Mouse (Mus musculus): ENCODE measurements around the gene Itpripl1. TPM values are rescaled to one million over a fixed set of nuclear protein-coding genes. Genes with fewer than 3 reads are reported as not detected.

The Itpripl1 gene
- total RNA-seq (2012; rRNA removed) (27.5 and 30.6 TPM in 2 replicates), total RNA-seq (2014; rRNA removed) (15.8 and 19.7 TPM in 2 replicates), polyA plus RNA-seq (2012; ENCODE audit: insufficient read length, low read depth) (21.4 and 23.4 TPM in 2 replicates)

DNA sequence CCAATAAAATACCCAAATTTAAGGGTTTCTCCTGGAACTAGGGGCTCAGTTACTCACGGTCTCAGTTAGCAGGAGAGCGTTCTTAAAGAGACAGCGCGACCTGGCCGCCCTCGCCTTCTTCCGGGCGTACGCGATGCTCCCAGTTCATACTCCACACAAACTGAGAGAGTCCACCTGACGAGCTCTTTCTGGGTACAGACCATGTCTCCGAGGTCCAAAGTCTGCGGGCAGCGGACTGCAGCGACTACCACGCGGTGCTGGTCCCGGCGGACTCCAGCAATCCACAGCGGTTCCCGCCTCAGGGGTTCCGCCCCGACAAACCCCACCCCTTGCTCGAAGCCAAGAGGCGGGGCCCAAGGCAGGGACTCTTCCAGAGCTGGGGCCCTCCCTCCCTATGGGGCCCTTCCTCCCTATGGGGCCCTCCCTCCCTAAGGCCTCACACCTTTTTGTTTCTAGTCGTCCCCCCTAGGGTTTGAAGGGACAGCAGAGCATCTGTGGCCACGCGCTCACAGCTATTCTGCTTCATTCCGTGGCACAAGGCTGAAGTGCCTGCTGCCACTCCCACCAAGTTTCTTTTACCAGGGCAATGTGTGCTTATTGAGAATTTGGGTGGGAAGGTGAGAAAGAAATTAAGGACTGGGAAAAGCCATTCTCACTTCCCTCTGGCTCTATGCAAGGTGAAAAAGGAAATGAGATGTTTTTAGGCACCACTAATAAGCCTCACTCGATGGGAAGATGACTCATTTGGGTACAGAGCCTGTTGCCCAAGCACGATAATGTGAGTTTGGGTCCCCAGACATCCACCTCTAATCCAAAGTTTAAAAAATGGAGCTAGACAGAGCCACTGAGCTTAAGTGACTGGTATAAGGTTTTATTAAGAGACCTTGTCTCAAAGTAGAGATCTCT lies at the start of gene Itpripl1:
Itpripl1 (minus strand) TSS at position 285 of the 906 bp plus-strand sequence.
- in situ Hi-C loops (cut with MboI; ENCODE audit: low pct_ligation_motif_present, low pct_unique_long_range_greater_than_20kb, low sequenced_read_pairs) (no loop called here), dilution Hi-C loops (cut with MboI; ENCODE audit: extremely low pct_ligation_motif_present, extremely low pct_unique_long_range_greater_than_20kb, low sequenced_read_pairs) (no loop called here)
- H3K27me3 ChIP-seq (replicated peaks) = no peaks in the 10 kb centered on the region
- peaks cover 15% of the 10 kb centered on the region for H3K79me2 ChIP-seq (replicated peaks; ENCODE audit: control insufficient read depth, extremely low read depth, insufficient read depth, poor library complexity, severe bottlenecking)
- peak within 1 kb of the TSS; percentile 75 for H3K9ac ChIP-seq (ENCODE audit: insufficient read depth, low read depth)
- H3K4me3 ChIP-seq (replicated peaks in 1 of 3; ENCODE audit: low read depth in 2 of 3, low read length in 2 of 3, poor library complexity in 1 of 3) = peak within 1 kb of the TSS; percentile 70 to 74 (median 71)
- peak; percentile 92 for DNase-seq (ENCODE audit: extremely low read depth)
- H3K4me2 ChIP-seq (ENCODE audit: insufficient read depth, low read depth, poor library complexity, severe bottlenecking) = peak within 1 kb of the TSS; percentile 87
- peaks cover 13% of the 10 kb centered on the region for H3K9me3 ChIP-seq (replicated peaks; ENCODE audit: low read length)
- peaks cover 19 to 37% of the 10 kb centered on the region in 2 experiments for H3K36me3 ChIP-seq (replicated peaks in 1 of 2; ENCODE audit: control insufficient read depth in 1 of 2, insufficient read depth in 1 of 2, low read length in 1 of 2)
- peaks cover 14 to 38% of the 10 kb centered on the region in 2 experiments for H3K4me1 ChIP-seq (ENCODE audit: control insufficient read depth in 1 of 2, insufficient read depth in 2 of 2)
- peak within 1 kb of the TSS; percentile 51; the same call in 1 of the 2 replicates for H3K27ac ChIP-seq (ENCODE audit: insufficient read depth, low read depth)
- TF ChIP-seq BHLHE40 (IDR thresholded peaks at IDR 0.05; ENCODE audit: low read depth, low read length) (peak; percentile 4; the same call in 1 of the 2 replicates), ETS1 (conservative IDR thresholded peaks at IDR 0.05; ENCODE audit: low read depth, low read length) (peak; percentile 44), E2F4 (IDR thresholded peaks at IDR 0.05; ENCODE audit: insufficient replicate concordance, low read depth, low read length) (peak; percentile 55; the same call in 1 of the 2 replicates), TCF12 (IDR thresholded peaks at IDR 0.05; ENCODE audit: low read depth, low read length) (peak; percentile 39), SIN3A (IDR thresholded peaks at IDR 0.05; ENCODE audit: low read length) (peak; percentile 88), ZC3H11A (IDR thresholded peaks at IDR 0.05; ENCODE audit: low read depth, low read length) (no peak), KAT2A (IDR thresholded peaks at IDR 0.05; ENCODE audit: insufficient replicate concordance, low read length) (no peak), TBP (conservative IDR thresholded peaks at IDR 0.05; ENCODE audit: low read depth, low read length) (no peak), ZNF384 (IDR thresholded peaks at IDR 0.05; ENCODE audit: low read depth, low read length) (no peak), RCOR1 (conservative IDR thresholded peaks at IDR 0.05; ENCODE audit: low read depth, low read length) (peak; percentile 82; the same call in 1 of the 2 replicates), ELF1 (IDR thresholded peaks at IDR 0.05; ENCODE audit: low read depth, low read length) (peak; percentile 59; the same call in 1 of the 2 replicates), JUND (conservative IDR thresholded peaks at IDR 0.05; ENCODE audit: low read depth, low read length) (peak; percentile 81), EP300 (IDR thresholded peaks at IDR 0.05; ENCODE audit: low read length) (peak; percentile 81), IRF4 (IDR thresholded peaks at IDR 0.05; ENCODE audit: low read depth, low read length) (peak; percentile 90), MAFK (IDR thresholded peaks at IDR 0.05; ENCODE audit: insufficient replicate concordance, low read length) (no peak), PAX5 (IDR thresholded peaks at IDR 0.05; ENCODE audit: low read length) (no peak), USF2 (conservative IDR thresholded peaks at IDR 0.05; ENCODE audit: low read depth, low read length) (no peak), GABPA (IDR thresholded peaks at IDR 0.05; ENCODE audit: insufficient replicate concordance, low read depth, low read length) (no peak), MAX (IDR thresholded peaks at IDR 0.05; ENCODE audit: low read length) (peak; percentile 90), JUN (IDR thresholded peaks at IDR 0.05; ENCODE audit: insufficient read depth, low read depth, low read length) (peak; percentile 74), ZMIZ1 (IDR thresholded peaks at IDR 0.05; ENCODE audit: low read depth, low read length) (no peak; the same call in 1 of the 2 replicates), MYC (IDR thresholded peaks at IDR 0.05; ENCODE audit: low read depth, low read length) (peak; percentile 31; the same call in 1 of the 2 replicates), POLR2AphosphoS2 (IDR thresholded peaks at IDR 0.05; ENCODE audit: low read depth, low read length) (peak; percentile 72), NELFE (IDR thresholded peaks at IDR 0.05; ENCODE audit: low read depth, low read length) (peak; percentile 89), ZKSCAN1 (IDR thresholded peaks at IDR 0.05; ENCODE audit: borderline replicate concordance, low read depth, low read length) (no peak), RAD21 (IDR thresholded peaks at IDR 0.05; ENCODE audit: low read depth, low read length) (no peak), SMC3 (IDR thresholded peaks at IDR 0.05; ENCODE audit: low read depth, low read length) (no peak), CTCF (conservative IDR thresholded peaks at IDR 0.05 in 1 of 2, IDR thresholded peaks at IDR 0.05 in 1 of 2; ENCODE audit: low read depth in 2 of 2, low read length in 2 of 2) (no peak), POLR2A (IDR thresholded peaks at IDR 0.05; ENCODE audit: low read depth, low read length) (peak; percentile 93), MAZ (IDR thresholded peaks at IDR 0.05; ENCODE audit: low read depth, low read length) (peak; percentile 97), MEF2A (IDR thresholded peaks at IDR 0.05; ENCODE audit: borderline replicate concordance, low read depth, low read length) (peak; percentile 63; the same call in 1 of the 2 replicates), MXI1 (IDR thresholded peaks at IDR 0.05; ENCODE audit: low read depth, low read length) (peak; percentile 90), UBTF (IDR thresholded peaks at IDR 0.05; ENCODE audit: low read depth, low read length) (0 out of 2 replicates have a peak, but pooled peaks have one; percentile 31), CHD1 (IDR thresholded peaks at IDR 0.05; ENCODE audit: low read depth, low read length) (no peak), USF1 (IDR thresholded peaks at IDR 0.05; ENCODE audit: low read depth, low read length) (no peak), NRF1 (IDR thresholded peaks at IDR 0.05; ENCODE audit: low read depth, low read length) (no peak), HCFC1 (IDR thresholded peaks at IDR 0.05; ENCODE audit: low read depth, low read length) (peak; percentile 42; the same call in 1 of the 2 replicates)
